Mouse (Mus musculus) urinary bladder, postnatal 4 days (tissue): ENCODE data around the gene Rnls.

Experiments
- DNase-seq, 2 experiments: peaks; one replicate each; pipeline ENCODE4 v3.0.0; 2021 to 2022; ENCODE audit warnings: low spot score in 2 of 2

Gene Rnls

DNA sequence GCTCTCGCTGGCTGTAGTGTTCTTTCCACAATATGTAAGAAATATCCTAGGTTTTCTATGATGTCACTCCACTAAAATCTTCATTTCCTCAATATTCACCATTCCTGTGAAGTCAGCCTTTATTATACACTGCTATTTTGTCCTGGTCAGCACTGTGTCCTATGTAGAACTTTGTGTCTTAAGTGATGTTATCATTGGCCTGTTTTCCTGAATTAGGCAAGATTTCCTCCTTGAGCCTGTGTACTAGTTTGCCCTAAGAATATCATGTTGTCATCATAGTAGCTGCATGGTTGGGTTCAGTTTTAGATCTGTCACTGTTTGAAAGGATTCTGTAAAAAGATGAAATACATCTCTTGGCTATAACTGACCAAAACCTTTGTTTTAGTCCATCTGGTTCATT lies 203.3 kb downstream of the Rnls start:
- DNase-seq, result no peak

- DNase-seq, result no peak
Measured at GRCm38 (mm10) chr19:33179595-33179994, 212.5 kb downstream of the Rnls start.

GRCm38 (mm10) chr19:33178866-33179265 lies 213.2 kb downstream of the Rnls start:
- DNase-seq, result no peak

DNA sequence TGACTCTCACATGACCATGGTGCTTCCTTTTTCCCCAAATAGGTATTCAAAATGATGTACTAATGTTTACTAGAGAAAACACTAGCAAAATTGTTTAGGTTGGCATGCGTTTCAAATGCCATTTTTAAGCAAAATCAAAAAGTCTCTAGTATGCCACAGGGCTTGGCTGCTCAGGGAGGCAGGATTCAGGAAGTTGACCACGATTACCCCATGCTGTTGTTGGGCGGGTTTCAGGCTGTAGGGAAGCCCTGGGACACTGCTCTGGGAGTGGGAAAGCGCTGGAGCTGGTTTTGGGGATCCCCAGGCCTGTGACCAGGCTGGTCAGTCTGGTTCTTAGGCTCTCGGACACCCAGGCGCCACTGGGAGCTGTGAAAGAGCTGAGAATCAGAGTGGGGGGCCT lies 213.7 kb downstream of the Rnls start:
- DNase-seq, result no peak

GRCm38 (mm10) chr19:33173991-33174390 lies 218.1 kb downstream of the Rnls start:
- DNase-seq, result no peak

GRCm38 (mm10) chr19:33169881-33170280 lies 222.2 kb downstream of the Rnls start:
- DNase-seq, result no peak

- DNase-seq, result no peak
Measured at GRCm38 (mm10) chr19:33167528-33168264, 224.4 kb downstream of the Rnls start.

- no peak for DNase-seq
Measured at GRCm38 (mm10) chr19:33164801-33165200, 227.3 kb downstream of the Rnls start.

DNA sequence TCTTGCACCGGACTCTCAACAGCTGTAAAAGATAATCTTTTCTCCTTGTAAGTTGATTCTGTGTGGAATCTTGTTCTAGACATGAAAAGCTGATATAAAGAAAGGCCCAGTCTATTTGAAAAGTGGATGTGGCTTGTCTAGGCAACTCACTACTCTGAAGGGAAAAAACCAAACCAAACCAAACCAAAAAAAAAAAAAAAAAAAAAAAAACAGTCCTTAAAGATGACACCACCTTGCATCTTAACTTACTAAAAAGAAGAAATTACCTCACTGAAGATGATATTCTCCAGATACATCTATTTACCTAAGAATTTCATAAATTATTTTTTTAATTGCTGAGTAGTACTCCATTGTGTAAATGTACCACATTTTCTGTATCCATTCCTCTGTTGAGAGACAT lies 230.2 kb downstream of the Rnls start:
- no peak for DNase-seq

- no peak for DNase-seq
Measured at GRCm38 (mm10) chr19:33159897-33160296, 232.2 kb downstream of the Rnls start.

- DNase-seq, result no peak
Measured at GRCm38 (mm10) chr19:33159192-33159591, 232.9 kb downstream of the Rnls start.

DNA sequence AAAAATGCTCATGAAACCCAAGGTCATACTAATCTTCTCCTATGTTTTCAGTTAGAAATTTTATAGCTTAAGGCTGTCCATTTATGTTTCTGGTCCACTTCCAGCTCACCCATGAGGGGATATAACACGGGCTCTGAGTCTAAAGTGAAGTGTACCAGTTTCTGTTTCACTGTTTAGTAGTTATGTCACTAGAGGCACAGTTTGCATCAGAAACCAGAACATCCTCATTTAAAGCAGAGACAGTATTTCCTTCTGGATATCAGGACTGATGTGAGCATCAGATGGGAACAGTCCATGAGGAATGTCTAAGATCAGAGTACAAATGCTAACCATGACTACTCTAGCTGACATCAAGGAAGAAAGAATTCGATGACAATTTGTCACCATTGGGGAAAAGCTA lies 233.9 kb downstream of the Rnls start:
- no peak for DNase-seq

DNA sequence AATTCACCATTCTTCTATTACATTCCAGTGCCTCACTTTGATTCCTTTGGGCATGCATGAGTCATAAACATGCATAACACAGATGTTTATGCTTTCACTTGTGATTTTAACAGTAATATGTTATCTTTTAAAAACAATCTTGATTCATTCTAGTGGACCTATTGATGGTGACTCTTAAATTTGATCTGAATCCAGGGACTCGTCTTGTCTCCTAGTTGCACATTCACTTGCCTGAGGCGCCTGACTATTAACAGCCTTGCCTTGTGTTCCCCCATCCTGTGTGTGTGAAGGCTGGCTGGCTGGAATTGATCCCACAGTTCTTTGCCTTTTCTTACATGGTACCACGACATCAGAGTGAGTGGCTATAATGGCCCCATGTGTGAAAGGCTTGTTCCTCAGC lies 243.7 kb downstream of the Rnls start:
- no peak for DNase-seq

GRCm38 (mm10) chr19:33143198-33143597 lies 248.9 kb downstream of the Rnls start:
- DNase-seq, result no peak

GRCm38 (mm10) chr19:33137316-33137715 lies 254.8 kb downstream of the Rnls start:
- no peak for DNase-seq

DNA sequence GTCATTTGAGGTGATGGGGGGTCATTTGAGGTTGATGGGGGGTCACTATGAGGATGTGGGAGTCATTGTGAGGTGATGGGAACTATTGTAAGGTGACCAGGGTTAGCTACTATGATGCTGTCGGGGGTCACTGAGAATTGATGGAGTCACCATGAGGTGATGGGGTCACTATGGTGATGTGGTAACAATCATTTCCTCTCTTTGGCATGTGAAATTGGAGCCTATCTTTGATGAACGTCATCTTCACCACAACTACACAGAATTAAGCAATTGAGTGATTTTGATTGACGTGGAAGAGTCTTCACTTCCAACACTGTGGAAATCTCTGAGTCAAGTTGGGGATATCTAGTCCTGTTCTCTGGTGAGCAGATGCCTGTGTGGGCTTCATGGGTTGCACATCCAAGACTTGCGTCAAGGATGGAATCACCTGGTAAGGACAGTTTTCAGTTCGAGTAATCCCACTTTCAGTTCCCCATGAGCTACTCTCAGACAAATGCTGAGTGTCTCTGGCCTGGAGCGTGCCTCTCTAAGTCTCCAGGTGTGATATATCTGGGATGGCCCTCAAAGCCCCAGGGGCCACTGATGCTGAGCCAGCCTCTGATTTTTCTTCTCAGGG lies 269.4 kb downstream of the Rnls start:
- DNase-seq, result no peak

DNA sequence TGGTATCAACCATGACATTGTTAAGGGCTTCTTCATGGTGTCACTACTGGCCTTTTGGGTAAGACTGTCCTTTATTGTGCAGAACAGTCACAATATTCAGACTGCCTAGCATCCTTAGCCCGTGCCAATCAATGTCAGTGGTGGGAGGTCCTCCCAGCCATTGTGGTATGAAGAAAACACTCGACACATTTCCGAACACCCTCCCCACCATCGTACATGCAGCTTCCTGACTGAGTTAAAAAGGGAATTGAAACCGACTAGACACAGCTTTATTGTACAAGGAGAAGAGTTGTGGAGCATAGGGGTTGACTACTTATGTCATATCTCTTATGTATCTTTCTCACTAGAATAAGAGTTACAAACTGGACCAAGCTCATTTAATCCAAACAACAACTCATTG lies 272.1 kb downstream of the Rnls start:
- DNase-seq, result no peak

DNA sequence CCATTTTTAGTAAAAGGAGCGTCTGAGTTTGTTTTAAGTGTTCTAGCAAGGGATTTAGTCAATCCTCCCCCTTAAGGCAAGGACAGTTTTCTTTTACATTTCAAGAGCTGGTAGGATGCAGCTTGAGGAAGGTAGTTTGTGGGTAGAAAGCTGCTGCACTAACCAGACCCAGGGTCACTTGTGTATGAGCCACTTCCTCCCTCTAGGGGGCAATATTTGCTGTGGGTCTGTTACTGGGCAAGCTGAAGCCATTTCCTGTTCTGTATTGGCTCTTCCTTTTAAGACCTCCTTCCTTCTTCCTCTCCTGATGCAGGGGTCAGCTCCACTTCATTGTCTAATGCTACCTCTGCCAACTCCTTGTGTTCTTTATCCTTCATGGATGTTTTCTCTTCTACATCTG lies 273.2 kb downstream of the Rnls start:
- no peak for DNase-seq

GRCm38 (mm10) chr19:33114631-33115295 lies 277.3 kb downstream of the Rnls start:
- DNase-seq, result no peak

GRCm38 (mm10) chr19:33113746-33114145 lies 278.3 kb downstream of the Rnls start:
- no peak for DNase-seq

GRCm38 (mm10) chr19:33110404-33110803 lies 281.7 kb downstream of the Rnls start:
- no peak for DNase-seq

GRCm38 (mm10) chr19:33109941-33110371 lies 282.1 kb downstream of the Rnls start:
- no peak for DNase-seq

DNA sequence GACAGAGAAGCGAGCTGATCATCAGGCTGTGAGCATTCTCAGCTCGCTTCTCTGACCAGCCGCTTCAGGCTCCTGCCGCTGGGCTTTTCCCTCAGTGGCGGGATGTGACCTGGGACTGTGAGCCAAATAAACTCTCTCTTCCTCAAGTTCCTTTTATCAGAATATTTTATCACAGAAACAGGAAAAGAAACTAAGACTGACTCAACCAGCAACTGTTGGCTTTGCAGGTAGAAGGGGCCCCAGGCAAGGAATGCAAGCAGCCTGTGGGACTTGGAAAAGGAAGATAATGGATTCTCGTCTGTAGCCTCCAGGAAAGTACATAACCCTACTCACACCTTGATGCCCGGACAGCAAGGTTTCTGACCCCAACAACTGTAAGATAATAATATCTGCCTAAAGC lies 283.0 kb downstream of the Rnls start:
- DNase-seq, result no peak
